Mouse (Mus musculus) monocyte, adult 5-6 weeks (primary cell): ENCODE measurements around the gene Camta1. TPM values are rescaled to one million over a fixed set of nuclear protein-coding genes. Genes with fewer than 3 reads are reported as not detected.

Experiments
- ATAC-seq: fragments of 153-309, 156-312 bp; replicated peaks from 2 replicates; pipeline ENCODE4 v1.8.0; 2017; ENCODE audit warnings: mild to moderate bottlenecking; ENCODE audit not compliant: low TSS enrichment, insufficient number of reproducible peaks, severe bottlenecking, poor library complexity, low FRiP score
- total RNA-seq: library from RNA; stranded (forward); fragments of 200-1000, 200-491, 200-594 nt; gene quantifications from 3 replicates; pipeline ENCODE4 v1.2.3, GENCODE M21; 2017

Gene Camta1
- total RNA-seq, 1 experiment from 2014 or later: 22.1 TPM

- ATAC-seq: no peak
These were observed 143.8 kb downstream of the Camta1 start for GRCm38 (mm10) chr4:151717864-151718263.

GRCm38 (mm10) chr4:151713714-151714113, 148.0 kb downstream of the Camta1 start:
- ATAC-seq: no peak

GRCm38 (mm10) chr4:151711406-151711805, 150.3 kb downstream of the Camta1 start:
- no peak for ATAC-seq

- no peak for ATAC-seq
These were observed 151.2 kb downstream of the Camta1 start for GRCm38 (mm10) chr4:151710522-151710921.

GRCm38 (mm10) chr4:151709269-151709668, 152.4 kb downstream of the Camta1 start:
- ATAC-seq: no peak

GRCm38 (mm10) chr4:151703069-151703735, 158.5 kb downstream of the Camta1 start:
- no peak for ATAC-seq

GRCm38 (mm10) chr4:151702463-151702862, 159.2 kb downstream of the Camta1 start:
- ATAC-seq: no peak

- no peak for ATAC-seq
These were observed 165.7 kb downstream of the Camta1 start for GRCm38 (mm10) chr4:151695984-151696383.

GRCm38 (mm10) chr4:151694531-151694930, 167.1 kb downstream of the Camta1 start:
- ATAC-seq: no peak

- ATAC-seq: no peak
These were observed 167.6 kb downstream of the Camta1 start for GRCm38 (mm10) chr4:151694047-151694446.

- no peak for ATAC-seq
These were observed 171.6 kb downstream of the Camta1 start for GRCm38 (mm10) chr4:151690041-151690440.

- no peak for ATAC-seq
These were observed 173.5 kb downstream of the Camta1 start for GRCm38 (mm10) chr4:151688206-151688605.

- ATAC-seq: no peak
These were observed 177.1 kb downstream of the Camta1 start for GRCm38 (mm10) chr4:151684596-151684995.

- ATAC-seq: no peak
These were observed 178.7 kb downstream of the Camta1 start for GRCm38 (mm10) chr4:151682831-151683488.

GRCm38 (mm10) chr4:151672452-151672851, 189.2 kb downstream of the Camta1 start:
- ATAC-seq: no peak

GRCm38 (mm10) chr4:151666411-151666901, 195.2 kb downstream of the Camta1 start:
- ATAC-seq: no peak

- ATAC-seq: no peak
These were observed 200.2 kb downstream of the Camta1 start for GRCm38 (mm10) chr4:151661486-151661885.

GRCm38 (mm10) chr4:151656427-151656826, 205.2 kb downstream of the Camta1 start:
- ATAC-seq: no peak

- no peak for ATAC-seq
These were observed 205.9 kb downstream of the Camta1 start for GRCm38 (mm10) chr4:151655637-151656385.
